Mouse (Mus musculus): ENCODE results near the gene Eri3. TPM values are rescaled to one million over a fixed set of nuclear protein-coding genes. Genes with fewer than 3 reads are reported as not detected.
A peak's percentile ranks its signal among the peaks of the same experiment; 100 is the strongest.

Eri3 gene
- total RNA-seq (2021): 100 to 1,000 TPM; 257 to 277 TPM

- intact Hi-C loops (cut with DNase I): no loop called here
- DNase-seq: peak; percentile 98
Observed at GRCm38 (mm10) chr4:117550140-117550851, at the start of gene Eri3. Eri3 (plus strand) TSS chr4:117550365.

DNA sequence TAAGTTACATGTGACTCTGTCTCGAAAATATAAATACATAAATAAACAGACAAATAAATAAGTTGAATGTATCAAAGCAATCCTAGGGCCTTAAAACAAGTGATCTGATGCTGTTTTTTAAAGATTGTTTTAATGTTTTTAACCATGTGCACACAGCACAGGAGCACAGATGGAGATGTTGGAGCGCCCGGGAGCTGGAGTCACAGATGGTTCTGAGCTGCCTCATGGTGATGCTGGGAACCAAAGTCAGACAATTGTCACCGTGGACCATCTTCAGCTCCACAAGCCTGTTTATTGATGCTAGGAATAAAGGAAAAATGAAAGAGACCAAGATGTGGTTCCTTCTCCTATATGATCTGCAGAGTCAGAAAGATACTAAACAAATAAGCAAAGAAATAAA, 31.9 kb upstream of the Eri3 start:
- no peak for DNase-seq
- intact Hi-C loops (cut with DNase I): no loop called here

DNA sequence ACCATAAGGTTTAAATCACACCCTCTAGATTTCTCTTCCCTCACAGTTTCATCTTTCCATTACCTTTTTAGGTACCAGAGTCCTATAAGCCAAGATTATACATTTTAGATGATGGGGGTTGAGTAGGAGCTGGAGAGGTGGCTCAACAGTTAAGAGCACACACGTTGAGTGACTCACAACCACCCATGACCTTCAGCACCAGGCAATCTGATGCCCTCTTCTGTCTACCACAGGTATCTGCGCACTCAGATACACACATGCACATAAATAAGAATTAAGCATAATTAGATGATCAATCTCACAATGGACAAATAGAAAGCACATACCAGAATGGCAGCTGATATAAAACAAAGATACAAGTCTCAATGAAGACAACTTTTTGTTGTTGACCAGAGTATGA, 28.8 kb upstream of the Eri3 start:
- DNase-seq: no peak

GRCm38 (mm10) chr4:117525990-117526389, 24.2 kb upstream of the Eri3 start:
- intact Hi-C loops (cut with DNase I): loop anchor here (5.0 kb wide), 1 partner anchor 204 kb away; no protein-coding TSS in a partner anchor

More for the DNA sequence above, 28.8 kb upstream of the Eri3 start:
- intact Hi-C loops (cut with DNase I): no loop called here

GRCm38 (mm10) chr4:117527116-117527899, 22.9 kb upstream of the Eri3 start:
- no peak for DNase-seq
- intact Hi-C loops (cut with DNase I): loop anchor here (5.0 kb wide), 1 partner anchor 205 kb away; no protein-coding TSS in a partner anchor

More at GRCm38 (mm10) chr4:117525990-117526389, 24.2 kb upstream of the Eri3 start:
- DNase-seq: no peak

DNA sequence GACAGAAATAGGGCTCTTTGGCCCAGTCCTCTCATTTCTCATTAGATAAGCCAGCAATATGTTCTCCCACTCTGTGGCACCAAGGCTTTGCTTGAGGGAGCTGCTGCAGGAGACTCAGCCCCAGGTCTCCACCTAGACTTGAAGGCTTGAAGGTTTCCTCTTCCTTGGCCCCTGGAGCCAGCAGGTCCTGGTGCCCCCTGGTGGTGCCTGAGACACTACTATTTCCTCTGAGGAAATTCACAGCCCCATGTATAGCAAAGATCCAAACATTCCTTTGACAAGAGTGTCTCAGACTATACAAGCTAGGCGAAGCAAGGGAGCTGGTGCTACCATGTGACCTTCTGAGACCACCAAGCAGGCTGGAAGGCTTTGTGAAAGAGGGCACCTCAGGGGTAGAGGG, 22.2 kb upstream of the Eri3 start:
- DNase-seq: peak; percentile 45
- intact Hi-C loops (cut with DNase I): loop anchor here (5.0 kb wide), 1 partner anchor 206 kb away; no protein-coding TSS in a partner anchor

- DNase-seq: no peak
- intact Hi-C loops (cut with DNase I): loop anchor here (5.0 kb wide), 1 partner anchor 208 kb away; no protein-coding TSS in a partner anchor
Observed at GRCm38 (mm10) chr4:117529843-117530242, 20.3 kb upstream of the Eri3 start.

DNA sequence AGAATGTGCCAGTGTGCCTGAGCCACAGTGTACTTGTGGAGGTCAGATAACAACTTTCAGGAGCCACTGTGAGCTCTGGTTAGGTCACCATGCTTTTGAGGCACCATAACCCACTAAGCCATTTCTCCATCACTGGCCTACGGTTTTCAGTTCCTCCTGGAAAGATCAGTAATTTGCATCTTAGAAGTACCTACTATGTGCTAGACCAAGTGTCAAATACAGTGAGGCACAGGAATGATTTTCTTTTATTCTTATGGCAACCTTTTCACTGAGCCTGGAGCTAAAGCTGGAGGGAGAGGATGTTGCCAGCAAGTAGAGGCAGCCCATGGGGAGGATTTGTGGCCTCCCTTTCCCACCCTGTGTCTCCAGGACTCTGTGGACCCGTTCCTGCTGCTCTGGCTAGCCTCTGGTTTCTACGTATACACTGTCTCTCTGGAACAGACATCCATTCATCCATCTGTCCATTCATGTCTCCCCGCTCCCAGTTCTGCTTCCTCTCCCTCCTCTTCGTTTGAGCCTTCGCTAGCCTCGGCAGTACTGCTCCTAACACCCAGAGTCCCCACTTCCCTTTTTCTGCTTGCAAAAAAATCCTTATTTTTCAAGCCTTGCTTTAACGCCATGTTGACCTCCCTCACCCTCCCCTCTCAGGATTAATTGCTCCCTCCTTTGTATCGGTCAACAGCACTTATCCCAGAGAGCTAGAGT, 14.5 kb upstream of the Eri3 start:
- DNase-seq: no peak
- intact Hi-C loops (cut with DNase I): no loop called here

DNA sequence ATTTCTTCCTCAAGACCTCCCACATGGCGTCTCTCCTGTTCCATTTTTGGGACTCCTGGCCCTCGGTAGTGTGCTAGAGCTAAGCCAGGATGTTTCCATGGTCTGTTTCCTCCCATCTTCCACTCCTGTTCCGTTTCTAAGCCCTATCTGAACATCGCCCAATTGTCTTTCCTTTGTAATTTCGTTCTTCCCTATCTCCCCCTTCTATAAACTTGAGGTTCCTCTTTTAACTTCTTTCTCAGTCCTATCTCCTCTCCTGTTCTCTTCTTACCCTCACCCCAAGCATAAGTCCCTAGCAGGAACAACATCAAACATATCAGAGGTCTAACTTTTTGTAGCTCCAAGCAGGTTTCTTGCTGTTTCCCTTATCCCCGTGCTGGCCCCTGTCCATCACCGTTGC, 13.2 kb upstream of the Eri3 start:
- intact Hi-C loops (cut with DNase I): no loop called here
- no peak for DNase-seq

DNA sequence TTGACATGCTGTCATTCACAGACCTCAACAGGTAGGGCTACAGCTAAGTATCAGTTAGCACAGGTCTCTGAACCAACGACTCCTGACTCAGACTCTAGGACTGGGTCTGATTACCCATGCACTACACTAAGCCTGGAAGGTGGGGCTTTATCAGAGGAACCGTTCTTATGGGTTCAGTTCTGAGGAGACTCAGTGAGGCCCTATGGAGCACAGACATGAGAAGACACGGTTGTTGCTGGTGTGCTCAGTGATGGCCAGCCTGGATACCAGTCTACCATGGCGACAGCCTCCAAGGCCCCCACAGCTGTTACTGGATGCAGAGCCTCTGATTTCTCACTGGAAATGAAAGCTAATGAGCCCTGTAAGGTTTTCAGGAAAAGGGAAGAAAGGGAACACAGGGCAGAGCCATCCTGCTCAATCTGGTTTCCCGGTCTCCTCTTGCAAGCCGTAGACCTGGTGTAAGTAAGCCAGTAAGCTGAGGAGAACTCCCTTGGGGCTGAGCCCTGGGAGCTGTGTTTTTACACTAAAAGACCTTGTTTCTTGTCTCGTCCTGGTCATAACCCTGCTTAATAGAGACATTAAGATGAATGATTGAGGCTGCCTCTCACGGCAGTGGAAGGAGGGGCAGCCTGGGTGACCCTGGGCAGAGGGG, 10.7 kb upstream of the Eri3 start:
- no peak for DNase-seq
- intact Hi-C loops (cut with DNase I): no loop called here

DNA sequence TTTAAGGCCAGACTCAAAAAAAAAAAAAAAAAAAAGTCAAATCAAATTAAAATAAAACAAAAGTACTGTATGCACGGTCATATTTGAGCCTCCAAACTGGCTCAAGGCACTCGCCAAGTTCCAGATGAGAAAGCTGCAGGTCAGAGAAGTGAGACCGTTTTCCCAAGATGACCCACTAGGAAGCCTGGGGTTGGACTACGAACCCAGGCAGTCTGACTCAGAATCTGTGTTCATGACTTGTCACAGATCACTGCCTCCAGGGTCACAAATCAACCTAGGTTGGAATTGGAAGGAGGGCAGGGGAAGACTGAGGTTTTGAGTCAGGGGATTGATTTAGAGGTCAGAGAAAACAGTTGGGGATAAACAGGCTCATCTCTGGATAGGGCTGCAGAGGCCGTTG, 9.6 kb upstream of the Eri3 start:
- DNase-seq: no peak
- intact Hi-C loops (cut with DNase I): no loop called here

GRCm38 (mm10) chr4:117545448-117545847, 4.7 kb upstream of the Eri3 start:
- intact Hi-C loops (cut with DNase I): no loop called here
- no peak for DNase-seq

- intact Hi-C loops (cut with DNase I): no loop called here
- no peak for DNase-seq
Observed at GRCm38 (mm10) chr4:117546616-117547015, 3.5 kb upstream of the Eri3 start.

DNA sequence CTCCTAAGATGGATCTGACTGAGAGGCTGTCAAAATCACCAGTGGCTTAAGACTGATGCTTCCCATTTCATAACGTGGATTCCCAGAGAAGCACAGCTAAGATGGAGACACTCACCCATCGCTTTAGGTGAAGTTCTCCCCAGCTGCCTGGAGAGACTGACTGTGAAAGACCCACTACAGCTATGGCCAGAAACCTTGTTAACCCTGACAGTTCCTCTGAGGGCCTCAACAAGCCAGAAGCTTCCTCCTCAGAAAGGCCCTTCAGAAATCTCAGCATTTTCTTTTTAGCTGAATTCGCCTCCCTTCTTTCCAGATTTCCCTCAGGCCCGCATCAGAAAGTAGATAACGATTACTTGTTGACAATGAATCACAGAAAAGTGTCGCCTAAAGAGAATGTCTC, 589 bp upstream of the Eri3 start:
- intact Hi-C loops (cut with DNase I): no loop called here
- no peak for DNase-seq

DNA sequence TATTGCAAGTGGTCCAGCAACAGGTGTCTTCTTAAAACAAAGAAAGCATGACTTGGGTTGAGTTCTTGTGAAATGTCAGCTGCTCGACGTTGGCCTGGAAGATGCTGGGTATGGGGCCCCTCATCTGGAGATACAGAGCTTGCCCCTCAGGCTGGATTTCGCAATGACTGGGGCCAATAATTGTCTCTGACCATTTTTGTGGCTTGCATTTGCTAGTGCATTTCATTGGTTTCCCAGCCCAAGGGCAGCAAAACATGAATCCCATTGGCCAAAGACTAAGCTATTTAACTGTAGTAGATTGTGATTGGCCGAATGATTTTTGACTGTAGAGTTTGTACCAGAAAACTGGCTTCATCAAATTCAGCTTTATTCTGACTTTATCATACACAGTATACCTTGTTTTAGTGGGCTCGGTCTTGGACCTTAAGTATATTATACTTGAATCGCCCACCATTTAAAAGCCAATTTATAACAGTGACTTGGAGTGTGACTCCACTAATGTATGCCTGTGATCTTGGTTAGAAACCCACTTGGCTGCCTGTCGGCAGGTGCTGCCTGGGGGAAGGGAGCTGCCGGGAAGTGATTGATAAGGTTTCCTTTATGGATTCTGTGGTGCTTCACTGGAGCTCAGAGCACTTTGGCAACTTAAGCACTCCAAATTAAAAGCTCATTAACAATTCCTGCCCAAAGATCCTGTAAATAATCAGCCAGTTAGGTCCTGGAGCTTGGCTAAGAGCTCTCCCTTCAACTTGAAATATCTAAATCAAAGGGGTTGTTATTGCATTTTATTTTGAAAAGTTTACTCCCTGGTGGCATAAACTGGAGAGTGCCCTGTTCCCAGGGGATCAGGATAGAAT, 1.2 kb downstream of the Eri3 start:
- intact Hi-C loops (cut with DNase I): no loop called here
- DNase-seq: no peak

GRCm38 (mm10) chr4:117555495-117555894, 5.3 kb downstream of the Eri3 start:
- intact Hi-C loops (cut with DNase I): no loop called here
- DNase-seq: no peak

DNA sequence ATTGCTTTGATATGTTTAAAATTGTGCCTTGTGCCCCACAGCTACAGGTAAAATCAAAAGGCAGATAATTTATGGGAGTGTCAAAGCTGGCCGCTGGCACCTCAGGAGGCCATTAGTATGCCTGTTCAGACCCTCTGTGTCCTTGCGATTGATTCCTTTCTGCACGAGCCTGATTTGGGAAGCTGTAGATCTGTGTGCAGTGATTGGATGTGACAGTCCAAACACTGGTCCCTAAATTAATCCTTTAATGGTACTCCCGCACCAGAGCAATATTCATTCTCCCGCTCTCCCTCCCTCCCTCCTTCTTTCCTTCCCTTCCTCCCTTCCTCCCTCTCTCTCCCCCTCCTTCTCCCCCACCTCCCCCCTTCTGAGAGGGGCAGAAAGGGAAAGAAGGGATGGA, 6.2 kb downstream of the Eri3 start:
- intact Hi-C loops (cut with DNase I): no loop called here
- DNase-seq: no peak

DNA sequence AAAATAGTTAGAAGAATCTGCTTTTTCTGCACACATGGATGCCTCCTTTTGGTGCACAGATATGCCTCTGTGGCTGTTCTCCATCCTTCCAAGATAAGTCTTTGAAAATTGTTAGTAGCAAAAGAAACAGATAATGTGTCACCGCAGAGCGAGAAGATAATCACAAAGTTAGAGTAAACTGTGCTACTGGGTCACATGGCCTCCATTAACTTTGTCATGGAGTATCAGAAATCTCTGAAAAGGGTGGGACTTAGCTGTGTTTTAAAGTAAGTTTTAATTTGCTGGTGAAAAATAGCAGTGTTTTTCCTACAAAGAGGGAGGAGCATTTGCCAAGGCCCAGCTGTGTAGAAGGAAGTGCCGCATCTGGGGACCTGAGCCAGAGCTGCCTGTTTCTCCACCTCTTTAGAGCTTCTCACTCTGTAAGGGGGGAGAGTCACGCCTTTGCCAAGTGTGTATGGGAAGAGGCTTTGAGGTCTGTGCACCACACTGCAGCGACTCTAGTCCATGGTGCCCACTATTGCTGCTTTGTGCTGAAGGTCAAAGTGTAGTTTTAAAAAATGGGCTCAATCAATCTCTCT, 7.0 kb downstream of the Eri3 start:
- intact Hi-C loops (cut with DNase I): no loop called here
- DNase-seq: no peak

DNA sequence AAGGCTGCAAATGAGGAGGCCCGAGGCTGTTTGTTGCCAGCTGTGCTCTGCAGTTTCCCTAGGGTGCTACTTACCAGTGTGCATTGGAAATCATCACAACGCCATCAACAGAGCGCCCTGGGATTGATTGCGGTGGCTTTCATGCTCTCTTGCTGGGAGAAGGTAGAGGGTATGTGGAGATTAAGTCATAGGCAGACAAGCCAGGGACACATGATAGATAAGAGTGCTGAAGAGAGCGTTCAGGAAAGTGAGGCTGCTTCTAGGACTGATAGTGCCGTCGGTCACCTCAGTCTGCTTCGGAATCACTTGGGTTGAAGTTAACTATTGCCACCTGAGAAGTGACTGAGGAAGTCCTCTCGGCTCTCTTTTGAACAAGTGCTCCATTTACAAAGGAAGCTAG, 13.8 kb downstream of the Eri3 start:
- no peak for DNase-seq
- intact Hi-C loops (cut with DNase I): no loop called here

GRCm38 (mm10) chr4:117568846-117569245, 18.7 kb downstream of the Eri3 start:
- no peak for DNase-seq
- intact Hi-C loops (cut with DNase I): no loop called here

Data from left cerebral cortex, postnatal 4 days (tissue).